Mouse (Mus musculus) CH12F3 (cell line): ENCODE data around the gene Arap1.

Source experiments
- in situ Hi-C: fragments of 300-500 bp; cut with MboI; formaldehyde crosslinking; loops from 2 replicates; pipeline ENCODE4 v1.14.3; 2020; ENCODE audit warnings: low sequenced_read_pairs

Arap1 gene

GRCm38 (mm10) chr7:101347767-101348270 is at the start of gene Arap1:
Gene Arap1 (plus strand): TSS chr7:101348067.
- in situ Hi-C loops, result no loop called here

GRCm38 (mm10) chr7:101298375-101298774 is 49.5 kb upstream of the Arap1 start:
- in situ Hi-C loops, result no loop called here

GRCm38 (mm10) chr7:101301361-101301880 is 46.4 kb upstream of the Arap1 start:
- in situ Hi-C loops, result no loop called here

GRCm38 (mm10) chr7:101301881-101302456 is 45.9 kb upstream of the Arap1 start, which contains the start of gene Atg16l2:
Gene Atg16l2 (minus strand): TSS chr7:101302251.
- in situ Hi-C loops, result no loop called here

- in situ Hi-C loops, result no loop called here
These were observed 45.2 kb upstream of the Arap1 start for GRCm38 (mm10) chr7:101302691-101303090.

- in situ Hi-C loops, result loop anchor here (5.0 kb wide), 1 partner anchor 60 kb away; no protein-coding TSS in a partner anchor
These were observed 41.0 kb upstream of the Arap1 start for GRCm38 (mm10) chr7:101306841-101307240.

GRCm38 (mm10) chr7:101309985-101310326 is 37.9 kb upstream of the Arap1 start:
- in situ Hi-C loops, result loop anchor here (5.0 kb wide), 1 partner anchor 57 kb away; no protein-coding TSS in a partner anchor

GRCm38 (mm10) chr7:101310327-101311028 is 37.4 kb upstream of the Arap1 start:
- in situ Hi-C loops, result no loop called here

GRCm38 (mm10) chr7:101311061-101311460 is 36.8 kb upstream of the Arap1 start:
- in situ Hi-C loops, result no loop called here

GRCm38 (mm10) chr7:101313033-101313432 is 34.8 kb upstream of the Arap1 start:
- in situ Hi-C loops, result no loop called here

GRCm38 (mm10) chr7:101314396-101314795 is 33.5 kb upstream of the Arap1 start:
- in situ Hi-C loops, result no loop called here

- in situ Hi-C loops, result no loop called here
These were observed 32.2 kb upstream of the Arap1 start for GRCm38 (mm10) chr7:101315699-101316098.

- in situ Hi-C loops, result no loop called here
These were observed 31.3 kb upstream of the Arap1 start for GRCm38 (mm10) chr7:101316591-101317001.

- in situ Hi-C loops, result no loop called here
These were observed 30.9 kb upstream of the Arap1 start, which contains the start of gene Stard10 for GRCm38 (mm10) chr7:101317014-101317413. Gene Stard10 (plus strand): TSS chr7:101317086.

GRCm38 (mm10) chr7:101318848-101319247 is 29.0 kb upstream of the Arap1 start:
- in situ Hi-C loops, result no loop called here

- in situ Hi-C loops, result no loop called here
These were observed 28.1 kb upstream of the Arap1 start for GRCm38 (mm10) chr7:101319796-101320195.

GRCm38 (mm10) chr7:101320399-101321217 is 27.3 kb upstream of the Arap1 start:
- in situ Hi-C loops, result no loop called here

GRCm38 (mm10) chr7:101321218-101321827 is 26.5 kb upstream of the Arap1 start:
- in situ Hi-C loops, result no loop called here

GRCm38 (mm10) chr7:101323141-101323594 is 24.7 kb upstream of the Arap1 start:
- in situ Hi-C loops, result no loop called here

GRCm38 (mm10) chr7:101324142-101324962 is 23.5 kb upstream of the Arap1 start:
- in situ Hi-C loops, result no loop called here
